ENCODE assay signal across 16 mouse cellular contexts in genomic region chr10:67143661-67144060, GRCm38 (mm10). TPM values are rescaled to one million over a fixed set of nuclear protein-coding genes. Genes with fewer than 3 reads are reported as not detected.
DNase-seq lines count a peak whose midpoint lies in the region; ATAC-seq lines count a peak whose summit lies in the region.
"Had no signal": no experiment of that assay in that cellular context is flagged by ENCODE, and none has a peak within 500 bp of the region (broad histone marks: within the 10 kb centered on the region; RNA-seq: fewer than 3 reads in every experiment).

No protein-coding gene starts in this region.

- DNase-seq in adrenal gland, postnatal 10 days: peak; percentile 32
- no peak for DNase-seq in adrenal gland, adult (ENCODE audit: inconsistent age in 2 of 2, low spot score in 1 of 2)
- DNase-seq in hindbrain, embryonic 11.5 days (ENCODE audit: low spot score): peak; percentile 28
- DNase-seq in lung, postnatal 10 days: peak; percentile 10
- DNase-seq in lung, postnatal 4 days: no peak
- peak; percentile 28 for DNase-seq in hindlimb bud, embryonic 11.5 days (ENCODE audit: extremely low spot score, low read depth, low spot score)
- DNase-seq in left cerebral cortex, postnatal 14 days (ENCODE audit: low spot score in 2 of 2): no peak
- DNase-seq: adrenal gland, adult 8-10 months; cerebellum, postnatal 36 days; thymus, postnatal 25 days had no signal

- no peaks in the 10 kb centered on the region for H3K4me1 ChIP-seq in hindbrain, embryonic 11.5 days (replicated peaks; ENCODE audit: control insufficient read depth, insufficient read depth, low read length)
- peaks cover 3% of the 10 kb centered on the region for H3K4me1 ChIP-seq in hindbrain, embryonic 12.5 days
- H3K4me1 ChIP-seq: neural tube, embryonic 12.5 days had no signal

- ATAC-seq in hindbrain, embryonic 11.5 days (ENCODE audit: low FRiP score): no peak
- no peak for ATAC-seq in hindbrain, embryonic 12.5 days (ENCODE audit: low FRiP score)
- ATAC-seq: midbrain, embryonic 15.5 days had no signal

- H3K4me3 ChIP-seq in hindbrain, embryonic 11.5 days (ENCODE audit: low read depth, low read length): no peak overlapping the region
- no peak overlapping the region for H3K4me3 ChIP-seq in hindbrain, embryonic 12.5 days
- H3K4me3 ChIP-seq: erythroblast, embryonic 14.5 days; limb, embryonic 15.5 days; midbrain, embryonic 15.5 days; neural tube, embryonic 12.5 days; stomach, embryonic 15.5 days had no signal

- no peak overlapping the region for H3K4me2 ChIP-seq in hindbrain, embryonic 11.5 days (replicated peaks; ENCODE audit: low read depth, low read length)
- H3K4me2 ChIP-seq in hindbrain, embryonic 12.5 days (replicated peaks): no peak overlapping the region
- H3K4me2 ChIP-seq: limb, embryonic 15.5 days; midbrain, embryonic 15.5 days; neural tube, embryonic 12.5 days; stomach, embryonic 15.5 days had no signal

- H3K9ac ChIP-seq in hindbrain, embryonic 11.5 days (ENCODE audit: low read depth, low read length): no peak overlapping the region
- H3K9ac ChIP-seq in hindbrain, embryonic 12.5 days: no peak overlapping the region
- H3K9ac ChIP-seq: limb, embryonic 15.5 days; midbrain, embryonic 15.5 days; neural tube, embryonic 12.5 days; stomach, embryonic 15.5 days had no signal

- H3K9me3 ChIP-seq in hindbrain, embryonic 11.5 days (ENCODE audit: control insufficient read depth, low read length): no peaks in the 10 kb centered on the region
- no peaks in the 10 kb centered on the region for H3K9me3 ChIP-seq in hindbrain, embryonic 12.5 days (replicated peaks)
- H3K9me3 ChIP-seq: limb, embryonic 15.5 days; midbrain, embryonic 15.5 days; neural tube, embryonic 12.5 days; stomach, embryonic 15.5 days had no signal

- H3K36me3 ChIP-seq in hindbrain, embryonic 11.5 days (ENCODE audit: control insufficient read depth, insufficient read depth, low read length): no peaks in the 10 kb centered on the region
- H3K36me3 ChIP-seq in hindbrain, embryonic 12.5 days: no peaks in the 10 kb centered on the region
- H3K36me3 ChIP-seq: limb, embryonic 15.5 days; midbrain, embryonic 15.5 days; neural tube, embryonic 12.5 days; stomach, embryonic 15.5 days had no signal

- intact Hi-C loops in left cerebral cortex, postnatal 14 days (cut with DNase I): no loop called here

- no peak overlapping the region for H3K27ac ChIP-seq in hindbrain, embryonic 11.5 days (ENCODE audit: low read depth, low read length)
- H3K27ac ChIP-seq in hindbrain, embryonic 12.5 days: no peak overlapping the region
- H3K27ac ChIP-seq: limb, embryonic 15.5 days; midbrain, embryonic 15.5 days; neural tube, embryonic 12.5 days; stomach, embryonic 15.5 days had no signal

- H3K27me3 ChIP-seq in hindbrain, embryonic 11.5 days (ENCODE audit: control insufficient read depth, insufficient read depth, low read length): no peaks in the 10 kb centered on the region
- no peaks in the 10 kb centered on the region for H3K27me3 ChIP-seq in hindbrain, embryonic 12.5 days
- H3K27me3 ChIP-seq: limb, embryonic 15.5 days; midbrain, embryonic 15.5 days; neural tube, embryonic 12.5 days; stomach, embryonic 15.5 days had no signal

RNA-seq across cellular contexts. Expression of gene Reep3, which starts 46.9 kb away (rescaled TPM):
- total RNA-seq in adrenal gland, postnatal 10 days (2021): 10 to 100 TPM; 45.8 to 46.9 TPM
- 46.4 and 53.8 TPM in 2 replicates for polyA plus RNA-seq in hindbrain, embryonic 11.5 days (2014; fragmentation: Nextera tagmentation; extraction: Ambion mirVana)
- 53.3 and 54.0 TPM in 2 replicates for polyA plus RNA-seq in hindbrain, embryonic 12.5 days (2016; fragmentation: Nextera tagmentation; extraction: Ambion mirVana)
- total RNA-seq in left cerebral cortex, postnatal 14 days (2021): 10 to 100 TPM; 24.2 to 26.3 TPM

RNA-seq across cellular contexts. Expression of gene Jmjd1c, which starts 47.7 kb away (rescaled TPM):
- 10 to 100 TPM; 47.1 to 64.6 TPM for total RNA-seq in adrenal gland, postnatal 10 days (2021)
- 55.0 and 63.8 TPM in 2 replicates for polyA plus RNA-seq in hindbrain, embryonic 11.5 days (2014; fragmentation: Nextera tagmentation; extraction: Ambion mirVana)
- 60.1 and 65.1 TPM in 2 replicates for polyA plus RNA-seq in hindbrain, embryonic 12.5 days (2016; fragmentation: Nextera tagmentation; extraction: Ambion mirVana)
- 10 to 100 TPM; 85.6 to 90.5 TPM for total RNA-seq in left cerebral cortex, postnatal 14 days (2021)

Comparison
In these comparisons a context has a peak if more than half of its experiments do, and no peak if none do; other contexts are left out.
1. DNase-seq: peak in adrenal gland, postnatal 10 days (single experiment), hindbrain, embryonic 11.5 days (single experiment), lung, postnatal 10 days (single experiment) and hindlimb bud, embryonic 11.5 days (single experiment); none in adrenal gland, adult (0 of 2), lung, postnatal 4 days (0 of 2) and left cerebral cortex, postnatal 14 days (0 of 2).